Mouse (Mus musculus): ENCODE measurements around the gene Samd3. TPM values are rescaled to one million over a fixed set of nuclear protein-coding genes. Genes with fewer than 3 reads are reported as not detected.

Gene Samd3
- total RNA-seq, 2 experiments from 2014 or later: not detected

DNA sequence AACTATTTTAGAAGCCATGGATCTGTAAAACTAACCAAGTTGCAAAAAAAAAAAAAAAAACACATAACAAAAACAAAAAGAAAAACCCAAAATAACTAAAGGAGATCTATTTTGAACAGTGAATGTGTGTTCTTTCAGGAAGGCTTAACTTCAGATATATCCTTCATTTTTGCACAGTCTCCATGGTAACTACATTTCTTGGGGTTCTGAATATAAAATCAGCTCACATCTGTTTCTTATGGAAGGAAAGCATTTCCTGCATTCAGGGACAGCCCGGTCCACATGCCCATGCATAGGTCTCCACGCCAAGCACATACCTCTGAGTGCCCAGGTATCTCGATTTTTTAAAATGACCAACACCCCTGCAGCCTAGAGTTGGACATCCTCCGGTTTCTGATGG lies 72.8 kb downstream of the Samd3 start:
- no peak for DNase-seq (ENCODE audit: low spot score)

- no peak for DNase-seq (ENCODE audit: low spot score)
Measured at GRCm38 (mm10) chr10:26303485-26303884, 74.0 kb downstream of the Samd3 start.

DNA sequence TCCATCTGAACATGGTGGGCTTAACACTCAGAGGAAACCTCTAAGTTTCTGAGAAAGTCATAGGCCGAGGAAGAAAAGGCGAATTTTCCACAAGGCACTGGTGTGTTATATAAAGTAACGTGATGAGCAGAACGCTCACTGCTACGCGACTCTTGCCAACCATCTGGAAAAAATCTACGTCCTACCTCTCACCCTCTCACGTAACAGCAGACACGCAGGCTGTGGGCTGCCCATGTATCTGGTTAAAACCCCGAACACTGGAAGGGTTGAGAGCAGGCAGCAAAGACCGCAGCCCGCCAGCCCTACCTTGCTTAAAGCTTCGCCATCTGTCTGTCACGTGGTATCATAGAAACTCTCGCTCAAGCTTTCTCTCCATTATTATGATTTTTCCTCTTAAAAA lies 84.8 kb downstream of the Samd3 start:
- DNase-seq (ENCODE audit: low spot score): no peak

GRCm38 (mm10) chr10:26320679-26321078 lies 91.2 kb downstream of the Samd3 start:
- DNase-seq (ENCODE audit: low spot score): no peak

Other genes starting within 250 kb of the Samd3 start
- not detected for gene Gm9767, start 151.5 kb upstream of the Samd3 start, total RNA-seq (2021)
- under 1 TPM; 0.09 to 0.19 TPM for gene Tmem200a, start 150.7 kb upstream of the Samd3 start, total RNA-seq (2021)
- gene L3mbtl3, start 146.3 kb downstream of the Samd3 start, total RNA-seq (2021): 1 to 10 TPM; 4.7 to 6.2 TPM

All from gastrocnemius, adult 18-20 months (tissue).